Mouse (Mus musculus): Measurements from ENCODE around the gene Kifc5b.

DNA sequence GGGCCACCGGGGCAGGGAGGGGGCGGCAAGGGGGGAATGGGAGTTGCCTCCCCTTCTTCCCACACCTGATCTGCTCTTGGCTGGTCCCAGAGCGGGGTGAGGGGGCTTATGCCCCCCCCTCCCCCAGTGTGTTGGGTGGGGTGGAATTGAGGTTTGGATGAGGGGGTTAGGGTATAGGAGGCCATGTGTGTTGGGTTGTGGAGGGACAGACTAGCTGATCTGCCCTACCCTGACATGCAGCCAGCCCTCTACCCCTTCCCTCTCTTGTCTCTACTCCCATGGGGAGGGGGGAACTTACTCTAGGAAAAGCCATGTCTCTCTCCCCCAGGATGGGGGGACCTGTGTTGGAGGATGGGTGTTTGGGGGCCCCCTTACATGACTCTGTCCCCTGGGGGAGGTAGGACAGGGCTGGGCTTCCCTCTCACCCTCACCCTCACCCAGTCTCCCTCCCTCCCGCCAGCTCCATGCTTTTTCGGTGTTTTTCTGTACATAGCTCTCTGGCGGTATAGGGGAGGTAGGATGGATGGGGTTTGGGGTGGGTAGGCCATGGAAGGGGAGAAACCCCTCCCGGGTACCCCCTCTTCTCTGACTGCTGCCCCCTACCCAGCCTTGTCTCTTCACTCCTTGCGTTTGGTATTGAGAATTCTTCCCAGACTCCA lies 54.5 kb downstream of the Kifc5b start:
- TF ChIP-seq POLR2A (IDR thresholded peaks at IDR 0.05; ENCODE audit: control insufficient read depth, extremely low read depth, insufficient read depth, low read length, poor library complexity) (no peak), CTCF (IDR thresholded peaks at IDR 0.05; ENCODE audit: borderline replicate concordance, control insufficient read depth, extremely low read depth, insufficient read depth, low read length, poor library complexity) (no peak)
